Mouse (Mus musculus): ENCODE results near the gene Cdh5.
"Not testable (repeated sequence)": the region's sequence is repeated elsewhere in the genome, so short reads cannot be mapped to it uniquely, and the experiment has no call there.

The Cdh5 gene

GRCm38 (mm10) chr8:104101415-104101814 lies at the start of gene Cdh5:
Gene Cdh5, plus strand, starts transcription at chr8:104101625.
- no peak for DNase-seq

DNA sequence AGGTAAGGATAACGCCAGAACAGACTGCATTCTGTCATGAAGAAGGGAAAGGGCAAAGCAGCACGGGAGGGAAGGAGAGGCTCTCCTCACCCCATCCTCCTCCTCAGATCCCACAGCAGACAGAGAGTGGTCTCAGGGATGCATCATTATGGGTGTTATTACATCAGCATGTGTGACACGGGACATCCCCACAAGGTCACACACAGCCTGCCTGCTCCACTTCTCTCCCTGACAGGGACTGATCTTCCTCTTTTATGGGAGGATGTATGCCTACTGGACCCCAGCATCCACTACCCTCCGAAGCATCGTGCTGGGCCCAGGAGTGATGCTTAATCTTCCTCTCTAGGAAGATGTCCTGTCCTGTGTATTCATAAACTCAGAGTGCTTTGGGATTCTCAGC lies 41.5 kb upstream of the Cdh5 start:
- DNase-seq, result no peak

- no peak for DNase-seq
Observed at GRCm38 (mm10) chr8:104060446-104060845, 41.0 kb upstream of the Cdh5 start.

DNA sequence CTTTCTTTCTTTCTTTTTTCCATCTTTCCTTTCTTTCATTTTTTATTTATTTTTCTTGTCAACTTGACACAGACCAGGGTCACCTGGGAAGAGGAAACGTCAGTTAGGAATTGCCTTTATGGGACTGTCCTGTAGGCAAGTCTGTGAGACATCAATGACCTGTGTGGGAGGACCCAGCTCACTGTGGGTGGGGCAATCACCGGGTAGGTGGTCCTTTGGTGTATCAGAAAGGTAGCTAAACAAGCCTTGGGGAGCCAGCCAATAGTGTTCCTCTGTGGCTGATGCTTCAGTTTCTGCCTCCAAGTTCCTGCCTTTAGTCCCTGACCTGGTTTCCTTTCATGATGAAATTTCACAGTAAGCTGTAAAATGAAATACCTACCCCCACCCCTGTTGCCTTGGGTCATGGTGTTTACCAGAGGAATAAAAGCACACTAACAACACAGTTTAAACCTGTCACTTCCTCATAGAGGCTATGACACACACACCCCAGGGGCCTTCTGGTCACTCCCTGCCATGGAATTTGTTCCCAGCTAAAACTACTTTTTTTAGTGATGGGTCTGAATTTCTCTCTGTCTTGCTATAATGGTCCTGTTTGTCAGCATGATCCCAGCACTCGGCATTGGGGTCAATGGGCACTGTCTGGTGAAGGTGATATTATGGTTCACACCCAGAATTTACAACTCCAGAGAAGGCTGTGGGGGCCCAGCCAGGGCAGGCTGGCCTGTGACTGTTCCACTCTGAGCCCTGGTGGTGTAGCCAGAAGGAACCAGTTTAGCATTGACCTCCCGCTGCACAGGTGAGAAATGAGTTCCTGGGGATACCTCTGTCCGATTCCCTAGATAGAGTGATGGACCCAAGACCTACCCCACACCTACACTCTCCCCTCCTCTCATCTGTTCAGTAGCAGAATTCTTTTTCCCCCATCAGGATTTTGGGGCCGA lies 40.1 kb upstream of the Cdh5 start:
- DNase-seq, result no peak

GRCm38 (mm10) chr8:104061989-104062820 lies 39.2 kb upstream of the Cdh5 start:
- DNase-seq, result no peak

DNA sequence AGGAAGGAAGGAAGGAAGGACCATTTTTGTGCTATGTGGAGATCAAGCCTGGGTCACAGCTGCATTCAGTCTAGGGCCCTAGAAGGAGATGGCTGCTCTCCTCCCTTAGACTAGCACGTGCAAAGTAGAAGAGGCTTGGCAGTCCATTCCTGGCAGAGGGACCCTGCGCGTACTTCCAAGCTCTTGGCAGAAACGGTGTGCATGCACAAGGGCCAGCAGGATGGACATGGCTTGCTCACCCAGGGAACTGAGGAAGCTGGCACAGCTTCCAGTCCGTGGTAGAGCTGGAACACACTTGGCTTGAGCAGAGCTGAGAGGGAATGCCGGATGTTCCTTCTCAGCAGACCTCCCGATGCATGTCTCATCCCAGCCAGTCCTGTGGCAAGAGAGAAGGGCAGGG lies 36.2 kb upstream of the Cdh5 start:
- no peak for DNase-seq

- no peak for DNase-seq
Observed at GRCm38 (mm10) chr8:104065906-104066518, 35.4 kb upstream of the Cdh5 start.

DNA sequence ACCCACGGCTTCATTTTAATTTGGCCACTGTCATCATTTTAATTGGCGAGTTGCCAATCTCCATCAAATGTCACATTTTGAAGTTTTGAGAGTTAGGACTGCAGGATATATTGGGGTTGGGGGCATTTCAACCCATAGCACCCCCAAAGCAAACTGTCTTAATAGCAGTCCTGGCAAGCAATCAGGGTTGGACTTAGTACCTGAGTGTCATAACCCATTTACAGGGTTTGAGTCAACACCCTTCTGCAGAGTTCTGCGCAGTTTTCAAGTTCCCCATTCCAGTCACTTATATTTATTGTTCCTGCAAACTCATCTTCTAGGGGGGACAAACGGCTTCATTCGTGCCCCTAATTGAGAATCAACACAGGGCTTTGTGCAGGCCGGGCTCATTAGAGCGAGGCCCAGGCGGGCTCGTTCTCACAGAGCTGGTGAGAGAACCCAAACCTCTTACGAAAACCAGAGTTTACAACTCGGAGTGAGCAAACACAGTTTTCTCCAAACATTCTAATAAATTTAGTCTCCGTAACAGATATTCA lies 34.0 kb upstream of the Cdh5 start:
- DNase-seq, result no peak

GRCm38 (mm10) chr8:104068421-104069035 lies 32.9 kb upstream of the Cdh5 start:
- DNase-seq, result no peak

DNA sequence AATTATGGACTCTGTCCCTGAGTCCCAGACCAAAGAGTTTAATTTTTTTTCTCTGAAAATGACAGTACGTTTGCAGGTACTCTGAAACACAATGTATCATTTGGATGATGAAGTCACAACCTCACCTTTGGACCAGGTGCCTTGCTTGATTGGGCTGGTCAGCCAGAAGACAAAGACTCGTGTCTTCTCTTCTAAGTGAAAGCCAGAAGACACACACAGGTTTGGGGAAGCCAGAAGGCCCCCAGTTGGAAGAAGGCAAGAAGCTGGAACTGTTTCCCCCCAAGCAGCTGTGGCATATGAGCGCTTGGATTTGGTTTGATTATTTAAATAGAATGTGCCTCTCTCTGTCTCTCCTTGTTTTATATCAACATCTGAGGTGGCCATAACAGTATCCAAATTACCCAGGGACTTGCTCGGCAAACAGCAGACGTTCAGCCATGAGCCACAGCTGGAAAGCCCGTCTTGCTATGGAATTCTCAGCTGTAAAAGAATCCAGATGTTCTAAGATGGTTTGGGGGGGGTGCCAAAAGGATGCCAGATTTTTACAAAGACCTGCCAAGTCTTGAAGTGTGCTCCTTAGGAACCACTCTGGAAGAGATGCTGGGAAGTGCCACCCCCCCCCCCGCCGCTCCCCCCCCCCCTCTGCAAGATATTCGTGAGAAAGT lies 31.1 kb upstream of the Cdh5 start:
- not testable (repeated sequence) for DNase-seq

DNA sequence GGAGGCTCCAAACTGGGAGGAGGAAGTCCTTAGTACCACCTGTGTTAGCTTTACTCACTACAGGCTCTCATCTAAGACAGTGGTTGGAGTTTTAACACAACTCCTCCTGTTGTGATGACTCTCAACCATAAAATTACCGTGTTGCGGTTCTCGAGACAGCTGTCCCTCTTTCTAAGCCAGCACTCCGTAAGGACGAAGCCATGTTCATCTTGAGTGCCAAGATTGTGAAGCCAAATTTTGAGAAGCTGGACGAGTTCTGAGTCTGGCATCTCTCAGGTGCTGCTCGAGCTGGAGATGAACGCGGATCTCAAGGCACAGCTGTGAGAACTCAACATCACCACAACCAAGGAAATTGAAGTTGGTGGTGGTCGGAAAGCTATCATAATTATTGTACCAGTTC lies 30.5 kb upstream of the Cdh5 start:
- no peak for DNase-seq

DNA sequence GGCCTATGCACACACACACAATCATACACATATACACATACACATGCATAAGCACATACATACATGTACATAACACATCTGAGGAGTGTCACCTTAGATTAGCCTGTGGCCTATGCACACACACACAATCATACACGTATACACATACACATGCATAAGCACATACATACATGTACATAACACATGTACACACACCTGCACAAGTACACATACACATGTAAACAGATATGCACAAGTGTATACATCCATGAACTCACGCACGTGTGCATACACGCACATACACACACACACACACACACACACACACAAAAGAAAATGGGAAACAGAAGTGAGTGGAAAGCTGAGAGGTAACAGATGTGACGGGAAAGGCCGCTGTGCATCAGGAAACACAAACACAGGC lies 26.3 kb upstream of the Cdh5 start:
- no peak for DNase-seq

GRCm38 (mm10) chr8:104076541-104077412 lies 24.6 kb upstream of the Cdh5 start:
- DNase-seq, result peak; percentile 32 to 37

- DNase-seq, result no peak
Observed at GRCm38 (mm10) chr8:104078091-104078490, 23.3 kb upstream of the Cdh5 start.

DNA sequence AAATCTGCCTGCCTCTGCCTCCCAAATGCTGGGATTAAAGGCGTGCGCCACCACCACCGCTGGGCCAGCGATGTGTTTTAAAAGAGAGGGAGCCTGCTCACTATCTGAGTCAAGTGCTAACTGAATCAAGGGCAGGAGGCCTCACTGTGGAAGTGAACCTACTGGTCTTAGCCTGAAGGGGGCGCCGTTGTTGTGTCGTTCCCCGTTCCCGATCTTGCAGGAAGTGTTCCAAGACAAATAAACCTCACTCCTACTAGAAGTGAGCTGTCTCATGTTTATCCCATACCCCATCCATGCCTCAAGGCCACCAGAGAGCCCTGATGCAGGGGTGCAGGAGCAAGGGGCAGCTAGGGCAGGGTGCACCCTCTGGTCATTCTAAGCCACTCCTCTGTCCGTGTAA lies 16.1 kb upstream of the Cdh5 start:
- no peak for DNase-seq

DNA sequence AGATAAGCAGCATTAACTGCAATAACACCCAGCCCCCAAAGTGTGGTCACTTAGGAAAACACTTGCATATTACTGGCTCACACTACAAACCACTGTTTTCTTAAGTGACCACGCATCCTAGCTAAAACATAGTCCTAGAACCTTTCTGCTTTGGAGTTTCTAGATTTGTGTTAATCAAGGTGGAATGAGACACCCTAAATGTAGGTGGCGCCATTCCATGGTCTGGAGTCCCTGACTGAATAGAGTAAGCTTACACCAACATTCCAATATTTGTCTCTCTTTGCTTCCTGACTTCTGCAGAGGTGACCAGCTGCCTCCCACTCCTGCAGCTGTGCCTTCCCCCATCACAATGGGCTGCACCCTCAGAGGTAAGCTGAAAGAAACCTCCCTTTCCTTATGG lies 14.8 kb upstream of the Cdh5 start:
- DNase-seq, result no peak

DNA sequence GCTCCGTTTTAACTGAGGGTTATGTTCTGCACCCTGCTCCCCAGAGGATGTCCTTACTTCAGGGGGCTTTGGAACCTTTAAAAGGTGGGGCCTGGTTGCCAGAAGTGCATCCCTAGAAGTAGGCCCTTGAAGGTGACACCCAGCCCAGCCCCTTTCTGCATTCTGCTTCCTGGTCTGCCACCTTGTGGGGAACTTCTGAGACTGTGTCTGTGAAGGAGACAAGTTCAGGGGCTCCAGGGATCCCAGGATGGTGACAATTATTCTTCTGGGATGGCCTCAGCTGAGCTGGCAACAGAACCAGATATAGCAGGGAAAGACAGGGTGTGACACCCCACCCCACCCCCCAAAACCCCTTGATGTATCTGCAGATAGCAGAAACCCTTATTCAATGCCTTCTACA lies 14.3 kb upstream of the Cdh5 start:
- DNase-seq, result no peak

GRCm38 (mm10) chr8:104087878-104088277 lies 13.5 kb upstream of the Cdh5 start:
- DNase-seq, result not testable (repeated sequence)

GRCm38 (mm10) chr8:104088881-104089280 lies 12.5 kb upstream of the Cdh5 start:
- DNase-seq, result no peak

DNA sequence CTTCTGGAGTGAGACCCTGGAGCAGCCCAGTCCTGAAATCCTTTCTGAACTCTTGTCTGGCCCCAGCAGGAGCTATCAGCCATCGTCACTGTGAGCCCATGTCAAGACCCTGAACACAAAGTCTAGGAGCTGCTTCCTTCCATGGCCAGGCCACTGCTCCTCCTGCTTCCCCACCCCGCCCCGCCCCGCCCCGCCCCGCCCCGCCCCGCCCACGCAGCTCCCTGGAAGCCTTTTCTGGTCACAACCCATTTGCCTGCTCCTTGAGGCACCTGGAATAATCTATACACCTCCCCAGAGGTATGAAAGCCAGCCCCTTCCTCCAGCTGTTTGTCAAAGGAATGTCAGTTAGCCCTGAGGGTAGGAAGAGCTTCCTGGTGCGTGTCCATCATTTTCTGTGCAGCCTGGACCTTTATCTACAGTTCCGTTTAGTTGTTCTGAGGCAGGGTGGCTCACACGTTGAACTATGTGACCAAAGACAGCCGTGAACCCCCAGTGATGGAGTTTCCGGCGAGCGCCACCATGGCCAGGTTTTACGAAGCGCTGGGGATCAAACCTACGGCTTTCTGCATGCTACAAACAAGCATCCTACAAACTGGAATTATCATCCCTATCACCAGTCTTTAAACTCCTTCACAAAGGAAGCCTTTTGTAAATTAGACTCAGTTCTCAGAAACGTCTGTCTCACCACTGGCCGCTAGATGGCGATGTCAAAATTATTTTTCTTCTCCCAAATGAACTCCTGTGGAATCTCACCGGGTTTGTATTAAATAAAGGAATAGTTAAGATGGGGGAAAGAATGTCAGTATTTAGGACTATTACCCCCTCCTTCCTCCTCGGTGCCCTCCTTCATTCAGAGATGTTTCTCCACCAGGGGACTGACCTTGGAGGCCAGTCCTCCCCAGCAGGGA lies 10.2 kb upstream of the Cdh5 start:
- peak; percentile 25 to 30 for DNase-seq

Data from B cell, adult 2 months (primary cell).